Mouse (Mus musculus) CH12.LX (cell line): Measurements from ENCODE around the gene Rcan1. TPM values are rescaled to one million over a fixed set of nuclear protein-coding genes. Genes with fewer than 3 reads are reported as not detected.

Source experiments
- DNase-seq: peaks from one replicate; pipeline ENCODE4 v3.0.0-alpha.2; 2013; ENCODE audit errors: extremely low read depth
- H3K27ac ChIP-seq: 2 replicates; pipeline ENCODE4 v1.5.1; 2012; ENCODE audit warnings: low read depth, mild to moderate bottlenecking, control low read depth, moderate library complexity; ENCODE audit not compliant: insufficient read depth
- H3K27me3 ChIP-seq: replicated peaks from 2 replicates; pipeline ENCODE3; 2012; ENCODE audit warnings: inconsistent platforms
- H3K36me3 ChIP-seq, 2 experiments: replicated peaks in 1 of 2; 2 replicates each; pipeline versions ENCODE3 to v1.6.1; 2012; ENCODE audit warnings: inconsistent platforms in 1 of 2, low read length in 1 of 2, mild to moderate bottlenecking in 1 of 2, mixed read lengths in 1 of 2, moderate library complexity in 1 of 2; ENCODE audit not compliant: control insufficient read depth in 1 of 2, insufficient read depth in 1 of 2
- H3K4me1 ChIP-seq, 2 experiments: 2 replicates each; pipeline ENCODE4 v1.6.1; 2012; ENCODE audit warnings: inconsistent platforms in 1 of 2, moderate library complexity in 1 of 2; ENCODE audit not compliant: insufficient read depth in 2 of 2, control insufficient read depth in 1 of 2
- H3K4me2 ChIP-seq: 2 replicates; pipeline ENCODE4 v1.6.1; 2012; ENCODE audit warnings: low read depth, mild to moderate bottlenecking, control low read depth; ENCODE audit not compliant: poor library complexity, insufficient read depth, severe bottlenecking
- H3K4me3 ChIP-seq, 3 experiments: fragments of 150-350 bp in 1 of 3; sonication (generic) in 1 of 3; replicated peaks in 1 of 3; 2 replicates each; pipeline versions ENCODE3 to v1.5.1; 2011 to 2012; ENCODE audit warnings: low read depth in 2 of 3, low read length in 2 of 3, mild to moderate bottlenecking in 2 of 3, moderate library complexity in 2 of 3, control low read depth in 1 of 3, improper control_type of control experiment in 1 of 3, inconsistent platforms in 1 of 3, mixed read lengths in 1 of 3; ENCODE audit not compliant: poor library complexity in 1 of 3
- H3K79me2 ChIP-seq: replicated peaks from 2 replicates; pipeline ENCODE4 v1.6.1; 2012; ENCODE audit warnings: mild to moderate bottlenecking, moderate library complexity; ENCODE audit not compliant: control insufficient read depth, poor library complexity, insufficient read depth, severe bottlenecking; ENCODE audit errors: extremely low read depth
- H3K9ac ChIP-seq: 2 replicates; pipeline ENCODE4 v1.6.1; 2012; ENCODE audit warnings: low read depth, mild to moderate bottlenecking, control low read depth, moderate library complexity; ENCODE audit not compliant: insufficient read depth
- H3K9me3 ChIP-seq: replicated peaks from 2 replicates; pipeline ENCODE3; 2012; ENCODE audit warnings: low read length, inconsistent platforms, mixed read lengths
- BHLHE40 ChIP-seq: IDR thresholded peaks from 2 replicates; pipeline ENCODE4 v1.6.1; 2011; ENCODE audit warnings: mild to moderate bottlenecking, low read depth, low read length, improper control_type of control experiment
- E2F4 ChIP-seq: IDR thresholded peaks from 2 replicates; pipeline ENCODE4 v1.6.1; 2011; ENCODE audit warnings: low read depth, low read length, improper control_type of control experiment; ENCODE audit not compliant: insufficient replicate concordance
- ELF1 ChIP-seq: IDR thresholded peaks from 2 replicates; pipeline ENCODE4 v1.6.1; 2014; ENCODE audit warnings: low read depth, mild to moderate bottlenecking, inconsistent platforms, low read length, improper control_type of control experiment
- EP300 ChIP-seq: IDR thresholded peaks from 2 replicates; pipeline ENCODE4 v1.6.1; 2011; ENCODE audit warnings: low read length, improper control_type of control experiment
- ETS1 ChIP-seq: conservative IDR thresholded peaks from 2 replicates; pipeline ENCODE4 v1.6.1; 2012; ENCODE audit warnings: low read depth, mild to moderate bottlenecking, inconsistent platforms, low read length, improper control_type of control experiment, moderate library complexity
- IRF4 ChIP-seq: IDR thresholded peaks from 2 replicates; pipeline ENCODE4 v1.6.1; 2014; ENCODE audit warnings: low read depth, mild to moderate bottlenecking, inconsistent platforms, low read length, improper control_type of control experiment
- JUN ChIP-seq: IDR thresholded peaks from 2 replicates; pipeline ENCODE4 v1.6.1; 2011; ENCODE audit warnings: low read depth, mild to moderate bottlenecking, low read length, improper control_type of control experiment, moderate library complexity; ENCODE audit not compliant: insufficient read depth
- JUND ChIP-seq: conservative IDR thresholded peaks from 2 replicates; pipeline ENCODE4 v1.6.1; 2011; ENCODE audit warnings: low read depth, low read length, improper control_type of control experiment
- KAT2A ChIP-seq: IDR thresholded peaks from 2 replicates; pipeline ENCODE4 v1.6.1; 2012; ENCODE audit warnings: low read length, improper control_type of control experiment, inconsistent platforms; ENCODE audit not compliant: insufficient replicate concordance
- MAFK ChIP-seq: IDR thresholded peaks from 2 replicates; pipeline ENCODE4 v1.6.1; 2011; ENCODE audit warnings: low read length, improper control_type of control experiment; ENCODE audit not compliant: insufficient replicate concordance
- MAX ChIP-seq: IDR thresholded peaks from 2 replicates; pipeline ENCODE4 v1.6.1; 2011; ENCODE audit warnings: low read length, improper control_type of control experiment
- MAZ ChIP-seq: IDR thresholded peaks from 2 replicates; pipeline ENCODE4 v1.6.1; 2012; ENCODE audit warnings: low read depth, mild to moderate bottlenecking, inconsistent platforms, low read length, improper control_type of control experiment, moderate library complexity
- MXI1 ChIP-seq: IDR thresholded peaks from 2 replicates; pipeline ENCODE4 v1.6.1; 2011; ENCODE audit warnings: mild to moderate bottlenecking, low read depth, low read length, improper control_type of control experiment
- POLR2A ChIP-seq: IDR thresholded peaks from 2 replicates; pipeline ENCODE4 v1.6.1; 2011; ENCODE audit warnings: low read depth, mild to moderate bottlenecking, improper control_type of control experiment, low read length
- SIN3A ChIP-seq: IDR thresholded peaks from 2 replicates; pipeline ENCODE4 v1.6.1; 2012; ENCODE audit warnings: low read length, improper control_type of control experiment, inconsistent platforms
- SMC3 ChIP-seq: IDR thresholded peaks from 2 replicates; pipeline ENCODE4 v1.6.1; 2011; ENCODE audit warnings: low read depth, low read length, improper control_type of control experiment
- TCF12 ChIP-seq: IDR thresholded peaks from 2 replicates; pipeline ENCODE4 v1.6.1; 2014; ENCODE audit warnings: low read depth, mild to moderate bottlenecking, inconsistent platforms, low read length, improper control_type of control experiment
- USF1 ChIP-seq: IDR thresholded peaks from 2 replicates; pipeline ENCODE4 v1.6.1; 2014; ENCODE audit warnings: low read depth, mild to moderate bottlenecking, inconsistent platforms, low read length, improper control_type of control experiment
- ZC3H11A ChIP-seq: IDR thresholded peaks from 2 replicates; pipeline ENCODE4 v1.6.1; 2012; ENCODE audit warnings: low read depth, mild to moderate bottlenecking, inconsistent platforms, low read length, improper control_type of control experiment
- ZMIZ1 ChIP-seq: IDR thresholded peaks from 2 replicates; pipeline ENCODE4 v1.6.1; 2012; ENCODE audit warnings: low read depth, mild to moderate bottlenecking, inconsistent platforms, low read length, improper control_type of control experiment
- ZNF384 ChIP-seq: IDR thresholded peaks from 2 replicates; pipeline ENCODE4 v1.6.1; 2012; ENCODE audit warnings: low read depth, low read length, improper control_type of control experiment, inconsistent platforms
- dilution Hi-C: fragments of 300-500 bp; cut with MboI; formaldehyde crosslinking; loops from 2 replicates; pipeline ENCODE4 v1.14.3; 2020; ENCODE audit warnings: low sequenced_read_pairs; ENCODE audit not compliant: extremely low pct_unique_long_range_greater_than_20kb, extremely low pct_ligation_motif_present
- in situ Hi-C: fragments of 300-500 bp; cut with MboI; formaldehyde crosslinking; loops from 3 replicates; pipeline ENCODE4 v1.14.3; 2019; ENCODE audit warnings: low sequenced_read_pairs, low pct_ligation_motif_present, low pct_unique_long_range_greater_than_20kb, mixed read lengths
- polyA plus RNA-seq: library from polyadenylated mRNA; unstranded; fragments of >175 nt; gene quantifications from 2 replicates; pipeline ENCODE4 v1.2.1, GENCODE M21; 2012; ENCODE audit warnings: low read depth; ENCODE audit not compliant: insufficient read length
- total RNA-seq, 2 experiments: library from RNA; depleted of rRNA; stranded (reverse); fragments of 300-350 nt in 1 of 2; fragments of >200 nt in 1 of 2; gene quantifications; 2 replicates each; pipeline ENCODE4 v1.2.3; 2012 to 2014

Rcan1 gene
- total and polyA plus RNA-seq, 3 experiments: 10.0 to 15.3 (median 12.4) TPM

- Histone ChIP-seq H3K79me2 (no peaks in the 10 kb centered on the region), H3K27ac (no peak overlapping the region), H3K36me3 (no peaks in the 10 kb centered on the region), H3K4me3 (no peak overlapping the region), H3K4me1 (peaks cover 23 to 44% of the 10 kb centered on the region in 2 experiments), H3K27me3 (no peaks in the 10 kb centered on the region), H3K9me3 (no peaks in the 10 kb centered on the region), H3K9ac (no peak overlapping the region), H3K4me2 (no peak overlapping the region)
- TF ChIP-seq ZMIZ1: no peak
- TF ChIP-seq JUN: no peak
- TF ChIP-seq ELF1: no peak
- no peak for TF ChIP-seq MXI1
- TF ChIP-seq POLR2A: no peak
- TF ChIP-seq E2F4: no peak
- DNase-seq: no peak
- in situ Hi-C loops (no loop called here), dilution Hi-C loops (no loop called here)
Measured at GRCm38 (mm10) chr16:92355366-92355765, 115.3 kb downstream of the Rcan1 start.

DNA sequence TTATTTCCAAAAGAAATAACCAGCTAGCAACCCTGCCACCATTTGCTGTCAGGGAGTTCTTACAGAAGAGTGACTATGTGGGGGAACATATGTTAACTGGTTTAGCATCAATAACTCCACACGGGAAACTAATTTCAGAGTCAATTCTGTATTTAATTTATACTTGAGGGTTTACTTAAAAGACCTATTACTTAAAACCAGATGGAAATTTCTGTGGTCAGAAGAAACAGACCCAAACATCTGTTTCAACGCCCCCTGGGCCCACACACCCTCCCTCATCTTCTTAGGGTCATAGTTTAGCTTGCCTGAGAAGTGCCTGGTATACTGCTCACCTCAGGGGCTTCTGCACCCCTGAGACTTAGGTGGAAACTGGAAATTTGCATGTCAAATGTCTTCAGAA, 116.8 kb downstream of the Rcan1 start:
- Histone ChIP-seq H3K9me3 (no peaks in the 10 kb centered on the region), H3K4me1 (peaks cover 23 to 50% of the 10 kb centered on the region in 2 experiments), H3K4me3 (no peak overlapping the region), H3K36me3 (no peaks in the 10 kb centered on the region), H3K9ac (no peak overlapping the region), H3K27ac (no peak overlapping the region), H3K79me2 (no peaks in the 10 kb centered on the region), H3K27me3 (no peaks in the 10 kb centered on the region), H3K4me2 (peak overlapping the region; percentile 45; the same call in 1 of the 2 replicates)
- in situ Hi-C loops (no loop called here), dilution Hi-C loops (no loop called here)
- TF ChIP-seq IRF4: peak; percentile 58; the same call in 1 of the 2 replicates
- no peak for TF ChIP-seq SMC3
- TF ChIP-seq ETS1: peak; percentile 40; the same call in 1 of the 2 replicates
- TF ChIP-seq KAT2A: no peak
- TF ChIP-seq E2F4: no peak
- no peak for TF ChIP-seq SIN3A
- peak; percentile 31; the same call in 1 of the 2 replicates for TF ChIP-seq TCF12
- no peak for TF ChIP-seq ZNF384
- peak; percentile 34 for TF ChIP-seq JUND
- TF ChIP-seq ZC3H11A: no peak
- no peak for TF ChIP-seq ELF1
- no peak; the same call in 1 of the 2 replicates for TF ChIP-seq MAX
- peak; percentile 22; the same call in 1 of the 2 replicates for TF ChIP-seq BHLHE40
- no peak for TF ChIP-seq USF1
- 0 out of 2 replicates have a peak, but pooled peaks have one; percentile 5 for TF ChIP-seq MAZ
- TF ChIP-seq MAFK: 0 out of 2 replicates have a peak, but pooled peaks have one; percentile 48
- peak; percentile 71 for TF ChIP-seq EP300
- peak; percentile 68 for DNase-seq
